In the genomic region with DNA sequence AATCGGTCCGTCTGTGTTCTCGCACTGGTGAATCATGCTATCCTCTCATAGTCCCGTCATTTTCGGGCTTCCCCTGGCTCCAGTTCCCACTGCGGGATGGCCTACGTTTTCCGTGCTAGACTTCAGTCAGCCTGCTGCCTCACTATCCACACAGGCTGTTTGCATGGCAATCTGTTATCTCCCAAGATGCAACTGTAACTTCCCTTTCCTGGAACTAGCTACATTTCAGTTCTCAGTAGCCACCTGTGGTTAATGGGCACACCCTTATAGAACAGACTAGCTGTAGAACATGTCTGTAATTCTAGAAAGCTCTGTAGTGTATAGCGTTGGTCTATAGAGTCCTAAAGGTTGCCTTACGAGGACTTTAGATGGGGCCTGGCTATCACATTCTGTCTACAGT, we compare ENCODE assay signal across 14 mouse cellular contexts. TPM values are rescaled to one million over a fixed set of nuclear protein-coding genes. Genes with fewer than 3 reads are reported as not detected.
DNase-seq lines count a peak whose midpoint lies in the region; ATAC-seq and TF ChIP-seq lines count a peak whose summit lies in the region.
"Had no signal": no experiment of that assay in that cellular context is flagged by ENCODE, and none has a peak within 500 bp of the region (broad histone marks: within the 10 kb centered on the region; RNA-seq: fewer than 3 reads in every experiment).

No protein-coding gene starts in this region.

- no peak for TF ChIP-seq CTCF in spleen, adult 2 months (IDR thresholded peaks at IDR 0.05; ENCODE audit: extremely low read depth, insufficient read depth, insufficient read length, insufficient replicate concordance)
- no peak for TF ChIP-seq CTCF in liver, embryonic 14.5 days (IDR thresholded peaks at IDR 0.05; ENCODE audit: low read depth)

- peak; percentile 87 for ATAC-seq in liver, embryonic 14.5 days (ENCODE audit: insufficient read depth)
- peak; percentile 55; the same call in 1 of the 2 replicates for ATAC-seq in stomach, embryonic 15.5 days (ENCODE audit: insufficient read depth, low FRiP score, low read depth)

- no peaks in the 10 kb centered on the region for H3K36me3 ChIP-seq in spleen, adult 2 months (ENCODE audit: control insufficient read depth, insufficient read depth, low read length)
- H3K36me3 ChIP-seq in liver, embryonic 14.5 days (replicated peaks; ENCODE audit: control insufficient read depth, insufficient read depth, low read depth), result no peaks in the 10 kb centered on the region
- no peaks in the 10 kb centered on the region for H3K36me3 ChIP-seq in stomach, embryonic 15.5 days
- H3K36me3 ChIP-seq: limb, embryonic 13.5 days had no signal

- peak overlapping the region; percentile 46 for H3K4me2 ChIP-seq in liver, embryonic 14.5 days (ENCODE audit: low read depth)
- no peak overlapping the region for H3K4me2 ChIP-seq in stomach, embryonic 15.5 days
- H3K4me2 ChIP-seq: limb, embryonic 13.5 days had no signal

- peak overlapping the region; percentile 48; the same call in 1 of the 2 replicates for H3K4me3 ChIP-seq in spleen, adult 2 months (ENCODE audit: extremely low read depth, insufficient read depth, insufficient read length)
- H3K4me3 ChIP-seq in liver, embryonic 14.5 days (ENCODE audit: insufficient read depth in 1 of 2, low read depth in 2 of 2, low read length in 2 of 2), result peak overlapping the region; percentile 7 to 42
- H3K4me3 ChIP-seq in stomach, embryonic 15.5 days (replicated peaks), result no peak overlapping the region
- H3K4me3 ChIP-seq: layer of hippocampus, adult 2 months; limb, embryonic 13.5 days had no signal

- H3K9ac ChIP-seq in liver, embryonic 14.5 days (replicated peaks), result peak overlapping the region; percentile 54
- H3K9ac ChIP-seq in stomach, embryonic 15.5 days, result no peak overlapping the region

- peak overlapping the region; percentile 89 for H3K27ac ChIP-seq in spleen, adult 2 months (ENCODE audit: insufficient read depth, low read length)
- peak overlapping the region; percentile 82 for H3K27ac ChIP-seq in liver, embryonic 14.5 days
- H3K27ac ChIP-seq in stomach, embryonic 15.5 days, result no peak overlapping the region
- H3K27ac ChIP-seq: layer of hippocampus, adult 2 months; limb, embryonic 13.5 days had no signal

- TF ChIP-seq EP300 in liver, embryonic 14.5 days (IDR thresholded peaks at IDR 0.05; ENCODE audit: low read depth), result peak; percentile 90

- WGBS in spleen, adult 2 months, result 7% methylated on average over 10 of the region's 10 CpGs
- 10% methylated on average over 10 of the region's 10 CpGs for WGBS in liver, embryonic 14.5 days (ENCODE audit: insufficient replicate concordance)
- WGBS in stomach, embryonic 15.5 days, result 81% methylated on average over 10 of the region's 10 CpGs

- peaks cover 33% of the 10 kb centered on the region for H3K4me1 ChIP-seq in spleen, adult 2 months (ENCODE audit: control insufficient read depth, insufficient read depth, insufficient read length)
- H3K4me1 ChIP-seq in liver, embryonic 14.5 days (replicated peaks; ENCODE audit: control insufficient read depth in 2 of 2, insufficient read depth in 2 of 2, low read length in 1 of 2), result peaks cover 23 to 42% of the 10 kb centered on the region in 2 experiments
- H3K4me1 ChIP-seq in stomach, embryonic 15.5 days, result no peaks in the 10 kb centered on the region

- DNase-seq in spleen, adult 2 months (ENCODE audit: low read depth in 1 of 2, low spot score in 2 of 2), result no peak
- DNase-seq in spleen, postnatal 14 days (ENCODE audit: low spot score in 2 of 2), result no peak
- peak; percentile 86 for DNase-seq in c-Kit-positive CD71-positive TER-119-positive erythroid progenitor cells, embryonic 14.5 days (ENCODE audit: low spot score)
- DNase-seq in liver, embryonic 14.5 days (ENCODE audit: low read depth in 3 of 3, low spot score in 3 of 3), result peak; percentile 64 to 89 (median 67)
- DNase-seq in right cerebral cortex, adult 2 months (ENCODE audit: low spot score in 2 of 2), result no peak
- DNase-seq in gastrocnemius, postnatal 4 days (ENCODE audit: low spot score in 2 of 2), result no peak
- DNase-seq in thymus, postnatal 25 days, result no peak
- DNase-seq: cerebellum, postnatal 36 days; gastrocnemius, postnatal 10 days; kidney, adult 18-20 months had no signal

- TF ChIP-seq POLR2A in spleen, adult 2 months (IDR thresholded peaks at IDR 0.05; ENCODE audit: low read depth, low read length), result peak; percentile 30; the same call in 1 of the 2 replicates

- H3K9me3 ChIP-seq in liver, embryonic 14.5 days (ENCODE audit: control insufficient read depth, low read length), result no peaks in the 10 kb centered on the region
- H3K9me3 ChIP-seq in stomach, embryonic 15.5 days, result no peaks in the 10 kb centered on the region
- H3K9me3 ChIP-seq: limb, embryonic 13.5 days had no signal

- H3K27me3 ChIP-seq in spleen, adult 2 months (ENCODE audit: control insufficient read depth, insufficient read depth, low read length), result no peaks in the 10 kb centered on the region
- no peaks in the 10 kb centered on the region for H3K27me3 ChIP-seq in liver, embryonic 14.5 days (ENCODE audit: control insufficient read depth, insufficient read depth, low read length)
- H3K27me3 ChIP-seq in stomach, embryonic 15.5 days (replicated peaks), result no peaks in the 10 kb centered on the region
- H3K27me3 ChIP-seq: limb, embryonic 13.5 days had no signal

RNA-seq across cellular contexts. Expression of a gene that starts 6.3 kb away (rescaled TPM):
- 36.2 and 43.9 TPM in 2 replicates for polyA plus RNA-seq in spleen, adult 2 months (2012; rRNA removed)
- 6.1 and 7.5 TPM in 2 replicates for polyA plus RNA-seq in liver, embryonic 14.5 days (2012; rRNA removed)
- polyA plus RNA-seq in liver, embryonic 14.5 days (2014; fragmentation: Nextera tagmentation; extraction: Ambion mirVana), result 2.5 and 4.0 TPM in 2 replicates
- polyA plus RNA-seq in stomach, embryonic 15.5 days (2015; fragmentation: Nextera tagmentation; extraction: Ambion mirVana), result 13.8 and 15.2 TPM in 2 replicates
- 10 to 100 TPM; 11.0 to 12.3 TPM for total RNA-seq in gastrocnemius, postnatal 4 days (2021)

RNA-seq across cellular contexts. Expression of a gene that starts 17.6 kb away (rescaled TPM):
- polyA plus RNA-seq in spleen, adult 2 months (2012; rRNA removed), result 7.4 and 7.9 TPM in 2 replicates
- polyA plus RNA-seq in liver, embryonic 14.5 days (2012; rRNA removed), result 0.11 and 0.12 TPM in 2 replicates
- 0.06 and 0.09 TPM in 2 replicates for polyA plus RNA-seq in liver, embryonic 14.5 days (2014; fragmentation: Nextera tagmentation; extraction: Ambion mirVana)
- 3.1 and 3.2 TPM in 2 replicates for polyA plus RNA-seq in stomach, embryonic 15.5 days (2015; fragmentation: Nextera tagmentation; extraction: Ambion mirVana)
- total RNA-seq in gastrocnemius, postnatal 4 days (2021), result 1 to 10 TPM; 1.6 to 1.7 TPM
- total RNA-seq: CH12.LX had no signal

Comparison
In these comparisons a context has a peak if more than half of its experiments do, and no peak if none do; other contexts are left out.
1. DNase-seq: peak in c-Kit-positive CD71-positive TER-119-positive erythroid progenitor cells, embryonic 14.5 days (single experiment) and liver, embryonic 14.5 days (3 of 3); none in spleen, adult 2 months (0 of 2), spleen, postnatal 14 days (0 of 2), right cerebral cortex, adult 2 months (0 of 2), gastrocnemius, postnatal 4 days (0 of 2) and thymus, postnatal 25 days (single experiment).